Mouse (Mus musculus) frontal cortex, postnatal 10 days (tissue): ENCODE measurements around the gene Bod1l.
A peak's percentile ranks its signal among the peaks of the same experiment; 100 is the strongest.

Experiments used
- DNase-seq, 2 experiments: peaks; one replicate each; pipeline ENCODE4 v3.0.0; 2022; ENCODE audit warnings: low spot score in 2 of 2, mixed read lengths in 1 of 2

Gene Bod1l

DNA sequence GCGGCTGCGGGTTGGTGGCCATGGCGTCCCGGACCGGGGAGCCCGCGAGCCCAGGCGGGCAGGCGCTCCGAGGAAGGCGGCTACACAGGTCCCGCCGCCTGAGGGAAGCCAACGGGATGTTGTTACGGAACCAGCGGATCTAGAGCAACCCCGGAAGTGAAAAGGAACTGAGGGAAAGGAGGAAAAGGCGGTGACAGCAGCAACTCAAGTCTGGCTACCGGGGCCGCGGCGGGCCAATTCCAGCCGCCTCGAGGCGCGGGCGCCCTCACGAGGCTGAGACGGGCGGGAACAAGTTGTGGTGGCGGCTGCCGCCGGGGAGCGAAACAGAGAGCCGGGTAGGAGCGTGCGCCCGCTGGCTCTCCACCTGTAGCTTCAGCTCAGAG is at the start of gene Bod1l:
Bod1l (minus strand) TSS at position 169 of the 383 bp plus-strand sequence.
- DNase-seq, result peak; percentile 95 to 97

DNA sequence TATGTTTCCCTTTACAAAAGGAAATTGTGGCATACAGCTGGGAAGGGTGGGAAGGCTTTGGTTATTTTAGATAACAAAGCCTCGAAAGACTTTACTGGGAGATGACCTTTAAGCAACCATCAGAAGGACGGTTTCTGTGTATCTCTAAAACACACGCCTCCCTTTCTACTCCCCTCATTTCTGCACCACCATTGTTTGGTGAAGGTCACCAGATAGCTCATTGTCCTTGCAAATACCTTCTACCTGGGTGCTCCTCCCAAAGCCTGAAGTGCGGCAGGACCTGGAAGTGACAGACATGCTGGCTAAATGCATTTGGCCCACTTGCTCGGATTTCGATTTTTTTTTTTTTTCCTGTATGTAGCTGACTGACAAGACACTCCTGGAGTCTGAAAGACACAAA is 49.2 kb upstream of the Bod1l start:
- DNase-seq, result no peak

DNA sequence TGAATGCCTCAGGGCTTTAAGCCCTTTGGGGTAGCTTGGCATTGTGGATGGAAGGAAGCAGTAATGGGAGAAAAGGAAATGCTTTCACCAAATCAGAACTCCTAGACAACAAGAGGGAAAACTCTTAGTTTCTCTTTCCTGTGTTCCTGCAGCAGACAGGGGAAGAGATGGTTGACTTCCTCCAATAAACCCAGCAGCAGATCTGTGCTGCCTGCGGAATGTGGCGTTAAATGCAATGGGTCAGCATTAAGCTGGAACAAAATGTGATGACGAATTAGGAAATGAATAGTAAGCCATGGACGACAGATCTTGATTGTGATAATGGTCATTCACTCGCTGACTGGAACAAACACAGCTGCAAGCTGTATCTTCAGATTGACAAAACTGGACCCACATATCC is 46.8 kb upstream of the Bod1l start:
- no peak for DNase-seq

DNA sequence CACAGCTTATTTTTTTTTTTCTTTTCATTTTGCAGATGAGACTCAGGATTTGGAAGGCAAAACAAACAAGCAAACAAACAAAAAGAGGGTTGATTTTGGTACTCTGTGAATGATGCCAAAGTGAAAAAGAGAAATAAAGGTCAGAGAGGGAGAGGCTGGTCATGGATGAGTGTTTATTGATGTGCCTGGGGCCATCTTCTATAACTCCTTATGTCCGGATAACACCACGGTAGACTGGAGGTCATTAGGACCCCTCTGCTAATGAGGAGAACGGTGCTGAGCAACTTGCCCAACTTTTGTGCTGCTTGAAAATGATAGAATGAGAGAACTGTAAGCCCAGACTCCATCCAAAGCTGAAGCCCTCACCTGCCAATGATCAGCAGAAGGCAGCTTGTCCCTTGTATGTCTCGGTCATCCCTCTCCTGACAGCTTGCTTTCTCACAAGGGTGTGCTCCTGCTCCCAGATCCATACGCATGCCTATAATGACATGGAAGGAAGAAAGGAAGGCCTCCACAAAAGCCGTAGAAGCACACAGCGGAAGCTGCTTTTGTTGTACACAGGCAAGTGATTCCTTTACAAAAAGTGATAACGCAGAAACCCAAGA is 45.2 kb upstream of the Bod1l start:
- DNase-seq, result no peak

DNA sequence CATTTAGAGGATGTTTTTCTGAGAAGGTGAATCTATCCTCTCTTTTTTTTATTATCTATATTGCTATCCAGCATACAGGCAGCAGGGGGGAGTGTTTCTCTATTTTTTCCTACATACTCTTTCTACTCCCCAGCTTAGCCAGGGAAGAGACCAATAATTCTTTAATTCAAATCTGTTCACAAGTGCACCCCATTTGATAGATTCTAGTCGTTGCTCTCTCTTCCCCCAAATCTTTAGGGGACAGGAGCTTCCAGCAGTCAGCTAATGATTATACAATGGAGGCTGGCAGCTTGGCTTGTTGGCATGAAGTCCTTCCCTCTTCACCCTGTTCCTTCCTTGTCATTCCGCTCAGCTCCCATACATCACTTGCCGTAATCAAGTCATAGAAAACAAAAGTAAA is 44.7 kb upstream of the Bod1l start:
- DNase-seq, result no peak

DNA sequence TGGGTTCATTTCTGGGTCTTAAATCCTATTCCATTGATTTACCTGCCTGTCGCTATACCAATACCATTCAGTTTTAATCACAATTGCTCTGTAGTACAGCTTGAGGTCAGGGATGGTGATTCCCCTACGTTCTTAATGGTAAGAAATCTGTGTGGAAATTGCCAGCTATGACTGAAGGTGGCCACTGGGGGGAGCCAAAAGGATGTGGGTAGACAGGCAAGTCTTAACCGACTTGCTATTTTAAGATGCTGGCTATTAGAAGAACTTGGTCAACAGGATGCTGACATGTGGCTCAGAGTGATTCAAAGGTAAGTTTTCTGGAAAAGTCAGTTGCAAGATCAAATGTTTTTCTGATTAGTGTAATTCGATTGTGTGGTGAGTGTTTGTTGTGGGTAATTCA is 43.6 kb upstream of the Bod1l start:
- DNase-seq, result peak; percentile 34 to 66

DNA sequence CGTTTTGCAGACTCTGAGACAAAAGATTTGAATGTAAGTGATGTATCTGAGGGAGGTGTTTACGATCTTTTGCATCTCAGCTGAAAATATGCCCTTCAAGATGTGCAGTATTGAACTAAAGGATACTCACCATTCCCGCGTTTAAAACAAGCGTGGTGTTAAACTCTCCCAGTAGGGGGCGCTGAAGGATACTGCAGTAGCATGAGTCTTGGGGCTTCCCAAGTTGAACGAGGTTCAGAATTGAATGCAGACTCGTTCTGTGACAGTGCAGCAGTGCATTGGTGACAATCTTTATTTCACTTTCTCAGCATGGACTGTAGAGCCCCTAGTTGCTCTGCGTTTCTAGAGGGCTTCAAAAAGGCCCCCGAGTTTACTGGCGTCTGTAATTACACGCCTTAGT is 40.4 kb upstream of the Bod1l start:
- DNase-seq, result peak in 1 of 2 experiments; percentile 34

DNA sequence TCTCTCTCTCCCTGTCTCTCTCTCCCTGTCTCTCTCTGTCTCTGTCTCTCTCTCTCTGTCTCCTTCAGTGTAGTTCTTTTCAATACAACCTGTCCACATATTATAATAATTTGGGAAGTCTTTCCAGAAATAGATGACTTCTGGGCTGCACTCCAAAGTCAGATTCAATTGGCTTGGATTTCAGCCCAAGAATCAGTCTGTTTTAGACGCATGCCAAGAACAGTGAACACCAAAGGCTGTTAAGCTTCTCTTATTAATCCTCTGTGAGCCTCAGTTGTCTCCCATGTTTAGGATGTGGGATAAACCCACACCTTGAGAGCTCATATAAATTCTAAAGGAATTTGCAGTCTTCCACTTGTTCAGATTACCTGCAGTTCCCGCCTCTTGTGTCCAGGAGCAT is 27.0 kb upstream of the Bod1l start:
- no peak for DNase-seq

DNA sequence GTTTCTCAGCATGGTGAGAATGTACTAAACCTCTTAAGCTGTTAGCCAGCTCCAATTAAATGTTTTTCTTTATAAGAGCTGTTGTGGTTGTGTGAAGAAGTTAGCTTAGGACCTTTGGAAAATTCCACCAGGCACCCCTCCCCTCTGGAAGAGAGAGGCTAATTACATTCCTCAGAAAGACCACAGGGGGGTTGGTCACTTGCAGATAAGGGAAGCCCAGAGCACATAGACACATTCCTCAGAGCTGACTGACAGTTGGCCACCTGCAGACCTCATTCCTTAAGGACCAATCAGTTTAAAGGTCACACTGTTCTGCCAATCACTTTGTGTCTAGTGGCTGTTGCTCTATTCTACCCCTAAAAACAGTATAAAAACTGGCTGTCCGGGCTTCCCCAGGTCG is 11.7 kb upstream of the Bod1l start:
- DNase-seq, result no peak

DNA sequence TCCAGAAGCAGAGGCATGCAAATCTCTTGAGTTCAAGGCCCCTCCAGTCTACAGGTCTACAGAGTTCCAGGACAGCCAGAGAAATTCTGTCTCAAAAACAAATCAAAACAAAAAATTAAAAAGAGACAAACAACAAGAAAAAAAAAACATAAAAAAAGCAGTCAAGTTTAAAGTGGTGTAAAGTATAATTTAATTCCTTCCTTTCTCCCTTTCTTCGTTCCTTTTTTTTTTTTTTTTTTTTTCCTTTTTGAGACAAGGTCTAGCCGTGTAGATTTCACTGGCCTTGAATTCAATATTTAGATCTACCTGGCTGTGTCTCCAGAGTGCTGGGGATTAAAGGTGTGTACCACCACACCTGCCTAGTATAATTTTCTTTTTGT is 1.4 kb upstream of the Bod1l start:
- DNase-seq, result no peak

DNA sequence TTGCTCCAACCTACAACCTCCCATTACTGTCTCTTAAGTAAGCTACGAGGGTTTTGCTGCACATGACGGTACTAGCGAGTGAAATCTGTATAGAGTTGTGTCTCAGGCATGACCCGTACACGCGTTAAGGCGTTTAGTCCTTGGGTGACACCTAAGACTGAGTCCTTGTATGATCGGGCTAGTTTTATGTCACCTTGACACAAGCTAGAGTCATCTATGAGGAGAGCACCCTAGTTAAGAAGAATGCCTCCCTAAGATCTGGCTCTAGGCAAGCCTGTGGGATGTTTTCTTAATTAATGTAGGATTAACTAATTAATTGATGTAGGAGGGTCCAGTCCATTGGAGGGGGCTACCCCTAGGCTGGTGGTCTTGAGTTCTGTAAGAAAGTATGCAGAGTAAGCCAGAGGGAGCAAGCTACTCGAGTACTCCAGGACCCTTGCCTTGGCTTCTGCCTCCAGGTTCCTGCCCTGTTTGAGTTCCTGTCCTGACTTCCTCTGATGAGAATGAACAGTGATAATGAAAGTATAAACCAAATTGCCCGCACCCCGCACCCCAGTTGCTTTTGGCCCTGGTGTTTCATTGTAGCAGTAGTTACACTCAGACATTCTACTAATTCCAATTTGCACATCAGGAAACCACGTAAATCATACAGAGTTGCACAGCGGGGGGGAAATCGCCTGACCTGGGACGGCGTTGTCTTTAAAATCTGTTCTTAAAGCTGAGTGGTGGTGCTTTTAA is 874 bp upstream of the Bod1l start:
- DNase-seq, result no peak

DNA sequence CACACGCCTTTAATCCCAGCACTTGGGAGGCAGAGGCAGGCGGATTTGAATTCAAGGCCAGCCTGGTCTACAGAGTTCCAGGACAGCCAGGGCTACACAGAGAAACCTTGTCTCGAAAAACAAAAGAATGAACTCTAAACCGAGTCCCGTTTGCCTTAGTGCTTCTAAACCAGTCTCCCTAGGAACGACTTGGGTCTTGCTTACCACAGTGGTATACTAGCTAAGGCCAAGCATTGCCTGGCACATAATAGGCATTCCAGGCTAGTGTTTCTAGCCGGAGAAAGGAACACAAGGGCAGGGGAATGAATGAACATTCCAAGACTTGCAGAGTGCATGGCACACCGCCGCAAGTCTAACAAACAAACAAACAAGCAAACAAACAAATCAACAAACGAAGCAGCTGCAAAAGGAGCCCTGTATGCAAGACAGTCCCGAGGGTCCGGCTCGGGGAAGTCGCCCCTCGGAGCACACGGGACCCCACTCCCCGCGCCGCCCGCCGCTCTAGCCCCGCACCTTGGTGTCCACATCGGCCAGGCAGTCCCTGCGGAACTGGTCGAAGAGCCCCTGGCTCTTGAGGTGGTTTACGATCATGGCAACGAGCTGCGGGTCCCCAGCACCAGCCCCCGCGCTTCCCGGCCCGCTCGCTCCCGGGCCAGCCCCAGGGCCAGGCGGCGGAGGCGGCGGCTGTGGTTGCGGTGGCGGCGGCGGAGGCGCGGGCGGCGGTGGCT is 532 bp downstream of the Bod1l start:
- no peak for DNase-seq

DNA sequence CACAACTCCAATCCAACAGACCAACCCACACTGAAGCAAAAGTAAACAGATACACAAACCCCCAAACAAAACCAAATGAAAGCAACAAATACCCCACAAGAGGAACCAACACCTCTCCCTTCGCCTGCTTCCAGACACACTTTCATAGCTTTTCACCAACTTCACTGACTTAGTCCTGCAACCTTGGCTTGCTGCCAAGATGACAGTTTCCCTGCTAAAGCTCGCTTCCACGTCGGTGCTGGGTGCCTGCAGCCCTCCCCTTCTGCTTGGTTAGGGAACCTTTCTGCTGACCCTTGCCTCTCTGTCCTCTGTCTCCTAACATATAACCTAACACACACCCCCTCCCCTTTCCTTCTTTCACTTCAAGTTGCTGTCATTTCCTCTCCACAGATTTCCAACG is 1.4 kb downstream of the Bod1l start:
- DNase-seq, result peak; percentile 13 to 19

DNA sequence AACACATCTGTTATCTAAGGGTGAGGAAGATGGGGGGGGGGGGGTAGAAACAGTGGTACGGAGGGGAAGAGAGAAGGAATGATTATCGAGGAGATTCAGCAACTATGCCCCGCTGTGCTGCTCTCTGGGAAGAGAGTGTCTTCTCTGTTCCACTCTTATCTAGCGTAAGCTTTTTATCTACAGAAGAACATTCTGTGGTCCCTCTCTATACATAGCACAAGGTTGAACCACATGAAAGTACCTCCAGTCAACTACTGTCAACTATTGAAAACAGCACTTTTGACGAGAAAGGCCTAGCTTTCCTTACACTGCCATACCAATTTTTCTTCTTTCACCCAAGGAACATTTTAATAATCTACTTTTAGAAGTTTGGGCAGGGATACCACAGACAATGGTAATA is 2.4 kb downstream of the Bod1l start:
- DNase-seq, result no peak

DNA sequence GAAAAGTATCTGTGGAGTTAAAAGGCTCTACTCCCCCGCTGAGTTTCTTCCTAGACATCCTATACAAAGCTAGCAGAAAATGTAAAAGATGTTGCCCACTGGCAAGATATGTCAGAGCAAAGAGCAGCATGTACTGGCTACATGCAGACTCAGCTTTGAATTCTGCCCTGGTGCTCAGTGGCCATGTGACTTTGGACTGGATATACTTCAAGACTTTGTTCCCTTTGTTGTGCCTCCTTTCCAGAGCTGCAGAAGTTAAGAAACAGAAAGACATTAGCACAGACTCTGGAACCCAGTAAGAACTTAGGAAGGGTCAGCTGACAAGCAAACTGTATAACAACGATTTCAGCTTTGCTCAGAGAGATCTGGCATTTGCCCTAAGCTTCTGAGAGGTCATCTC is 14.0 kb downstream of the Bod1l start:
- no peak for DNase-seq

DNA sequence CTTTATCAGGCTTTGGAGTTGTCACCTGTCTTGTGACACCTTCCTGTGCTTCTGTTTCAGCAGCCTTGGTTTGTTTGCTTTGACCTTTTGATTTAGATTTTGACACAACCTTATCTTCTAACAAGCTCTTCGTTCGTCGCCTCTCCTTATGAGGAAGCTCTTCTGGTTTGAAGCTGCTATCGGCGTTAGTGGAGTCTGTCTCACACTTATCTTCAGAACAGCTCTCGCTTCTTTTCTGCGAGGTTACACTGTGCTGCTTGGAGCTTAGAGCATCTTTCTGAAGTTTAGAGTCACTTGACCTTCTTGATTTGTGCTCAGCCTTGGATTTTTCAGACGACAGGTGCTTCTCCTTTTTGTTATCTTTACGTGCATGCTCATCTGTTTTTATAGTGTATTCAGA is 23.0 kb downstream of the Bod1l start:
- DNase-seq, result no peak

DNA sequence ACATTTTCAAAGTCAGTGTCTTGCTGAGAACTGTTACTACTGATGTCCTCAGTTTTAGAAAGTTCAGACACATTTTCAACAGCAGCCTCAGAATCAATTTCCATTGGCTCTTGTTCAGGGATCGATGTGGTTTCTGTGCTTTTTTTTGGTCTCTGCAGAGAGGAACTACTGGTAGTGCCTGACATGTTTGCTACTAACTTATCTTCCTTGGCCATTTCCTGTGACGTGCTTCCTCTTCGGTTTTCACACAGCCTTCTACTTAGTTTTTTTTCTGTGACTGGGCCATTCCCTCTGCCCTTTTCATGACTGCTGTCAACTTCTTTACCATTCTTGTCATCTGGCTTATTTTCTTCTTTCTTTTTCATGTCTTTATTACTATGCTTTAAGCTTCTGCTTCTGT is 23.6 kb downstream of the Bod1l start:
- no peak for DNase-seq

DNA sequence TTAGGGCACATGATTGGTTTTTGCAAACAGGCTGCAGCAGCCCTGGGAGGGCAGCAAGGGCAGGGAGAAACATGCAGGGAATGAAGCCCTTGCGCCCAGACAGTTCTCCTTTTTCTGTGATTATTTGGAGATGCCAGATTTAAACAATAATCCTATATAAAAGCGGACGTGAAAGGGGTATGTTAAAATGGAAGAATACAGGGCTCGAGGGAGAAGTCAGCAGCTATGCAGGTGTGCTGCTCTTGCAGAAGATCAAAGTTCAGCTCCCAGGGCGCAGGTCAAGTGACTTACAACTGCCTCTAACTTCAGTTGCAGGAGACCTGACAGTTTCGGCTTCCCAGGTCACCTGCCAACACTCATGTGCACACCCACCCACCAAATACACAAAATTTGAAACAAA is 31.6 kb downstream of the Bod1l start:
- DNase-seq, result no peak

DNA sequence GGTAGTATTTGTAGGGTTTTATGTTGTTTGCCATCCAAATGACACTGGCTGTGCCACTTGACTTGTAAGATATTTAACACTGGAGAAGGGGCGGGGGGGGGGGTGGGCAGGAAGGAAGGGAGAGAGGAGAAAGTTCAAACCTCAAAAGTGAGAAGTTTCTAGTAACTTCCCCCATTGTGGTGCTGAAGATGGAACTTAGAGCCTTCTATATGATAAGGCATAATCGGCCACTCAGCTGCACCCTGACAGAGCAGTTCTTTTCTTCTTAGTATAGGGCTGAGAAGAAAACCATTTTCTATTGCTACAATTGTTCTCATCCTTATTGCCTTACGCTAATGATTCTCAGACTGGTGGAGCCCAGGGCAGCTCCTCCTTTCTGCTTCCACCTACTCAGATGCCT is 32.8 kb downstream of the Bod1l start:
- DNase-seq, result no peak

DNA sequence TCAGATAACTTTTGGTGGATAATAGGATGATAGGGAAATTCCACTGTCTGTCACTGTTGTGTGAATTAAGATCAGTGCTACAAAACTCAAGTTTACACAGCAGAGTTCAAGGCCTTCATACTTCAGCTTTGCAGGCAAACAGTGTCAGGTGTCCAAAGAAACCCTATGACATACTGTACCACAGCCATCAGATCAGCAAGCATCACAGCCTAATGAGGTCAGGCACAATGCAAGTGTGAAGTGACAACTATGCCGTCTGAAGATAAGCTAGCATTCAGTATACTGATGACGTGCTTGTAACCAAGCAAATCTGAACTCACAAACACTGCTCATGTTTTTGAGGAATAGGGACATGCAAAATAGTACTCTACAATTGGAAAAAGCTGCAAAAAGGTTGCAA is 36.7 kb downstream of the Bod1l start:
- no peak for DNase-seq

DNA sequence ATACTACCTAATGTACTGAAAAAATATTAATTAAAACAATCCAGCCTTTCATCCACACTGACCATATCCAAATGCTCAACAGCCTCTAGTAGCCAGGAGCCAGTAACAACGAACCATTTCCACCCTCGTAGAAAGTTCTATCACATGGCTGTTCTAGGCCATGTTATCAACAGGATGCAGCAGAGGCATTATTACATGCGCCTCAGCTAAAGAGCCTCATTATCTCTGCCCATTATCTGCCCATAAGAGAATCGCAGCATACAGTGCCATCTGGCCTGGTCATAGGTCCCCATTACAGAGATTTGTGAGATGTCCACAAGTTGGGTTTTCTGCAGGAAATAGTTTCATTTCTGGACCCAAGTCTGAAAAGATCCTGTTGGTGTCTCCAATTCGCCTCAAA is 37.9 kb downstream of the Bod1l start:
- no peak for DNase-seq

DNA sequence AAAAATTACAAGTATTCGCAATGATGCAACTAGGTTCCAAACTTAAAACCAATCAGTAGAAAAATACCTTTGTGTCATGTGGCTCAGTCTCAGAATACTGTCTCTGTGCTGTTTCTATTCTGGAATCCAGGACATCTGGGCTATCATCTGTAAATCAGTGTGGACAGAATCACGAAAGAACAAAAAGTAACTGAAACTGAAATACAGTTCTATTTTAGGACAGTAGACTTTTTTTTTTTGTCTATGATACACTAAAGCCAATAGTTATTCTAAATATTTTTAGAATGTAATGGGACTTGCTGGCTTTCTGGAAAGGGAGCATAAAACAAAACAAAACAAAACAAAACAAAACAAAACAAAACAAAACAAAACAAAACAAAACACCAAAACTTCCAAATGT is 39.0 kb downstream of the Bod1l start:
- DNase-seq, result no peak

DNA sequence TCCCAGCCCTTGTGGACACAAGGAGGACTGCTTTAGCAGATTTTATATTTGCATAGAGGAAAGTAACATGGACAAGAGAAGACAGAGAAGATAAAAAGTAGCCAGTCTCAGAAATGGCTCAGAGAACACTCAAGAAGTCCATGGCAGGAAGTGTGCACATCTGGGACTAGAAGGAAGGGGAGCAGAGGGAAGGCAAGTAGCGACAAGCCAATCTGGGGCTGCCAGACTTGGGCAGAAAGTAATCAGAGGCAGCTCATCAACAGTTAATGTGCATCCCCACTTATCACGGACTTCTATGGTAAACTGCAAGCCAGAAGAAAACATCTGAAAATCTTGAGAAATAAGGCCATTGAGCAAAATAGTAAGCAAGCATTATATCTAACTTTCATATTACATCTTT is 39.5 kb downstream of the Bod1l start:
- DNase-seq, result no peak
